Mouse (Mus musculus) right cerebral cortex, postnatal 36 days (tissue): ENCODE measurements around the gene Dpy30.

Source experiments
- DNase-seq, 2 experiments: peaks; one replicate each; pipeline ENCODE4 v3.0.0; 2022; ENCODE audit warnings: low spot score in 2 of 2, mixed read lengths in 1 of 2

The Dpy30 gene

DNA sequence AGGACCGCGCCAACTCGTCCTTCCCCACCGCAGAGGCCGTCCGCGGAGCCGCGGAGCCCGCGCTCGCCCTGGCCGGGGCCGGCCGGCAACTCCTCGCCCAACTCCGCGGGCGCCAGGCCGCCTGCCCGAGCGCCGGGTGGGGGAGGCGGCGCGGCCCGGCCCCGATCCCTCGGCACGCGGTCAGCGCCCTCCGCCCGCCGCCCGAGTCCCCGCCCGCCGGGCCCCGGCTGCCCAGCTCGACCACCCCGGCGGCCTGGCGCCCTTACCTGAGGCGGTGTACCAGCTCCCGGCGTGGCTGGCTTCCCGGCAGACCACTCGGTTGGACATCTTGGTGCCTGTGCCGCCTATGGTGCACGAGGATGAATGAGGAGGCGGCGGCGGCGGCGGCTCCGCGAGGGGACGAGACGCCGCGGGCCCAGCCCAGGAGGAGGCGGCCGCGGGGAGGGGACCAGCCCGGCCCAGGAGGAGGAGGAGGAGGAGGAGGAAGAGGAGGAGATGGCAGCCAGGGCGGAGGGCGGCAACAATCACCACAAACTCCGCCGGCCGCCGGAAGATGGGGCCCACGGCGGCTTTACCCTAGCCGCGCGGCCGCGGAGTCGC is 29.2 kb downstream of the Dpy30 start:
- peak; percentile 58 to 70 for DNase-seq

GRCm38 (mm10) chr17:74293687-74294425 is 29.9 kb downstream of the Dpy30 start:
- DNase-seq: no peak

DNA sequence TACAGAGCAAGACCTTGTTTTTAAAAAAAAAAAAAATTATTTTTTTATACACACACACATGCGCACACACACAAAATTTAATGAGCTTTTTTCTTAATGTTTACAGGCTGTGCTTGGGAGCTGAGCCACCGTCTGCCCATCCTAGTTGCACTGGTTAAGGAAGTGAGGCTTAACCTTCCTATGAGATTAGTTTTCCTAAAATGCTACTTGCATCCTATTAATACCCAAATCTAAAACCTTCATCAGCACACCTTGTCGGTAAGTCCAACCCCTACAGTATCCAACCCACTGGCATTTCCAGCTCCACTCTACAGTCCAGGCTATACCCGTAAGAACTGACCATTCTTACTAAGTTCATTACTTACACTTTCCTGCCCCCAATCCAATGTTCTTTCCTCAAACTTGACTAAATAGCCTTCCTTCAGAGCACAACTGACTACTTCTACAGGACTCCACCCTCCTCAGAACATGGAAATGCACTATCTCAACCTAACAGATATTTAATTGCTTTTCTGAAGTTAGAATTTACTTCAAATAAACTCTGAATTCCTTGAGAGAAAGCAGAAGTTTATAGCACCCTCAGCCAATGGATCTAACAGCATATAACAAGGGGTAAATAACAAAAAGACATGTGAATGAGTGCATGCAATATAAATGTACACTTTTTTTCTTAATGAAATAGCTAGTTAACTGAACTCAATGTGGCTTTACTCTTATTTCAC is 31.9 kb downstream of the Dpy30 start:
- DNase-seq: no peak

DNA sequence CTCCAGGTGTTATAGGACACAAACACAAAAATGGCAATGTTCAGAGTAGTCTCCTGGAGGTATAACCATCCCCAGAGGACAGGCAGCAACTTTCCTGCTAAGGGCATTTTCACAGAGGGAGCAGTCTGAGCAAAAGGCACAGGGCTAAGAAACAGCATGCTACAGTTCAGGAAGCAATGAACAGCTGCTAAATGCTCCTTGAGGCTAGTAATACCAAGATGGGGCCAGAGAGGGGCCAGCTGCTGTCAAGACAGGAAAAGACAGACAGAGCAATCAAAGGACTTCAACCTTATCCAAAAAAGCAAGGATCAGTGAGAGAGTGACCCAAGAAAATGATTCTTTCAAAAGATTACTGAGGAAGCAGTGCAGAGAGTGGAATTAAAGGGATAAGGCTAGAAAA is 32.9 kb downstream of the Dpy30 start:
- no peak for DNase-seq

DNA sequence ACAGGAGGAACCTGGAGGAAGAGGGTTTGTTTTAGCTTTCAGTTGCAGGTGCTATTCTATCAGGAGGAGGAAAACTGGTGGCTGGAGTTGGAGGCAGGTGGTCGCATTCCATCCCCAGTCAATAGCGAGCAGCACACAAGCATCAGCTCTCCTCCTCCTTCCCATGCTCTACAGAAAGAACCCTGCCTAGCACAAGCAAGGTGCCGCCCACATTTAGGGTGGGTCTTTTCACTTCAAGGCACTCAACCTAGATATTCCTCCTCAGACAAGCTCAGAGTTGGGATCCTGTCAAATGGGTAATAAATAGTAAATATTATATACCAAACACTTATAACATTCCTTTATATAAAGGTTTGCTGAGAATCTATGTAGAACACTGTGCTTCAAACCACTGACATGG is 33.5 kb downstream of the Dpy30 start:
- DNase-seq: no peak

GRCm38 (mm10) chr17:74288626-74289025 is 35.1 kb downstream of the Dpy30 start:
- no peak for DNase-seq

DNA sequence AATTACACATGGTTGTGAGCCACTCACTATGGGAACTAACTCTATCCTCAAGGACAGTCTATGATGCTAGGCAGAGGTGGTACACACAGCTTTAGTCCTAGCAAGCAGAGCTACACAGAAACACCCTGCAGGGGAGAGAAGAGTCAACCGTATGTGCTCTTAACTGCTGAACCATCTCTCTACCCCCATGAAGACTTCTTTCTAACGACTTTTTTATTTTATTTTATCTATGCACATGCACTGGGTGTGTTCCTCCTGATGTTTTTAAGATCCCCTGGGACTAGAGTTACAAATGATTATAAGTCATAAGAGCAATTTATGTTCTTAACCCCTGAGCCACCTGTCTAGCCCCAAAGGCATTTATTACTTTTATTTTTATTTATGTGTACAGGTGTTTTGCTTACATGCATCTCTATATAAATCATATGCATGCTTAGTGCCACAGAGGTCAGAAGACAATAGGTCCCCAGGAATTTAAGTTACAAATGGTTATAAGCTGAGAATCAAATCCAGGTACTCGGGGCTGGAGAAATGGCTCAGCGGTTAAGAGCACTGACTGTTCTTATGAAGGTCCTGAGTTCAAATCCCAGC is 37.5 kb downstream of the Dpy30 start:
- no peak for DNase-seq

DNA sequence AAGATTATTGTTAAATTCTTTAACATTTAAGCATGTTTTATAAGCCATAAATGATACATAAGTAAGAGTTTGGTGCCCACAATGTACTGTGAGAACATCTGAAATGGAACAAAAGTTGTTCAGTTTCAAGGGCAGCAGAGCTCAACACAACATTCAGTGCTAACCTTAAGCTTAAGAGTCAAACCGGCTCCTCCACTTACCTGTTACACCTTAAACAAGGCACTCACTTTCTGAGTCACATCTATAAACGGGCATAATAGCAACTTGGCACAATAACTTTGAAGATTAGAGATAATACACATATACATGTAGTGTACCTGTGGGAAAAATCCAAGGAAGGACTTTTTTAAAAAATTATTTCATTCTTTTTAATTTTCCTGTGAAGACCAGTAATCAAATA is 38.0 kb downstream of the Dpy30 start:
- no peak for DNase-seq

- DNase-seq: no peak
Measured at GRCm38 (mm10) chr17:74284397-74285115, 39.2 kb downstream of the Dpy30 start.

DNA sequence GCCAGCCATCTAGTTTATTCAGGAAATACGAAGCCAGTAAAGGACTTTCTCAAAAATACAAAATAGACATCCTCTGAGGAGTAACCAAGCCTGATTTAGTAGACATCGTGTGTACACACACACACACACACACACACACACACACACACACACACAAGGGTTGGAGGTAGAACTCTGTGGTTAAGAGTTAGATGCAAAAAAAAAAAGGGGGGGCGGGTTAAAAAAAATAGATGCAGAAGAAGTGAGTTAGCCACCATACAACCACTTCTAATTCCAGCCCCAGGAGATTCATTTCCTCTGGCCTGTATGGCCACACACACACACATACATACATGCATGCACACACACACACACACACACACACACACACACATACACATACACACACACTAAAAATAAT is 41.7 kb downstream of the Dpy30 start:
- no peak for DNase-seq

DNA sequence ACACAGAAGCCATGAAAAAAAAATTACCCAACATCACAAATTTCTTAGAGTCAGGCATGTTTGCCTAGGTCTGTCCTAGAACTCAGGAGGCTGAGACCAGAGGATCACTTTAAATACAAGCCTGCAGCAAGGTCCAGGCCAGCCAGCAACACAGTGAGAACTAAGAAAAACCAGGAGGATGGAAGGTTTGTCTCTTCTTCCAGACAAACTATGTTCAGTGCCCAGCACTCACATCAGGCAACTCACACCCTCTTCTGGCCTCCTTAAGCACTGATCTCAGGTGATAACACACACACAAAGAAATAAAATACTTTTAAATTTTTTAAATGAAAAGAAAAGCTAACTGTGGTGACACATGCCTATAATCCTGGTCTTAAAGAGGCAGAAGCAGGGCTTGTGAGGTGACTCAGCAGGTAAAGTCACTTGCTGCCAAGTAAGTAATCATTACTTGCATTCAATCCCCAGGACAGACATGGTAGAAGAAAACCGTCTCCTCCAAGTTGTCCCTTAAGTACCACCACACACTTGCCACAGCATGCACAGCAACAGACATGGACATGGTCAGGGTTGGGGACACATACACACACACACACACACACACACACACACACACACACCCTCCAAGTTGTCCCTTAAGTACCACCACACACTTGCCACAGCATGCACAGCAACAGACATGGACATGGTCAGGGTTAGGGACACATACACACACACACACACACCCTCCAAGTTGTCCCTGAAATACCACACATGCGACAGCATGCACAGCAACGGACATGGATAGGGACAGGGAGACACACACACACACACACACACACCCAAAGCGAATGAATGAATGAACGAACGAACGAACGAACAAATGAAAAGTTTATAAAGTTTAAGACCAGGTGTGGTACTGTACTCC is 44.5 kb downstream of the Dpy30 start:
- no peak for DNase-seq

- no peak for DNase-seq
Measured at GRCm38 (mm10) chr17:74274471-74274870, 49.3 kb downstream of the Dpy30 start.

GRCm38 (mm10) chr17:74272683-74273205 is 51.0 kb downstream of the Dpy30 start:
- DNase-seq: no peak

GRCm38 (mm10) chr17:74271541-74272268 is 52.0 kb downstream of the Dpy30 start:
- no peak for DNase-seq

DNA sequence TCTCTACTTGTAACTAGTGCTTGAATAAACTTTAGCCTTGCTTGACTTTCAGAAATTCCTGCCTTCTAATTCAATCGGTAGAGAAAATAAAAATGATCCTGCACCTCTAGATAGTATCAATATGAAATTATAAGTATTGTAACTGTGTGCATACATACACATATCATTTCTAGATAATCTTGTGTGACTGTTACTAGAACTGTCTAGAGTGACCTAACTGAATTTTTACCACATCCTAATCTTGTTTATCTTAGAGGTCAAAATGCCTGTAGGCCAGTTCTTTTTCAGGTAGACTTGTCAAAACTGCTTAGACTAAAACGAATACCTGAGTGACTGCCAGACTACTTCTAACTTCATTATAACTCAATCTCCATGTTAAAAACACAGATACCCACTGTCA is 53.5 kb downstream of the Dpy30 start:
- no peak for DNase-seq

- DNase-seq: no peak
Measured at GRCm38 (mm10) chr17:74267415-74268180, 56.1 kb downstream of the Dpy30 start.

DNA sequence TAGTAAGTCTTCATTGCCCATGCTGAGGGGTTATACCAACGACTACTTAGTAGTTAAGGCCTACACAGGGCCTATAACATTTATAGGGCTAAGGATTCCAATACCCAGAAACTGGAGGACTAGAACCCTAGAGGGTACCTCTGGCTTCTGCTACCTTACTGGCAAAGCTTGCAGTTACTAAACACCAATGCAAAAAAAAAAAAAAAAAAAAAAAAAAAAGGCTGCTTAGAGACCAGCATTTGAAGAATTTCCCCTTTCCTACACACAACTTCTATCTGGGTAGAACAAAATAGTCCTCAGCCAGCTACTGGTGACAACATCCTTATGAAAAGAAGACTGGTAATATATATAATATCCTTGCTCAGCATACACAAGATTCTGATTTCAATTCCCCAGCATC is 58.1 kb downstream of the Dpy30 start:
- no peak for DNase-seq

DNA sequence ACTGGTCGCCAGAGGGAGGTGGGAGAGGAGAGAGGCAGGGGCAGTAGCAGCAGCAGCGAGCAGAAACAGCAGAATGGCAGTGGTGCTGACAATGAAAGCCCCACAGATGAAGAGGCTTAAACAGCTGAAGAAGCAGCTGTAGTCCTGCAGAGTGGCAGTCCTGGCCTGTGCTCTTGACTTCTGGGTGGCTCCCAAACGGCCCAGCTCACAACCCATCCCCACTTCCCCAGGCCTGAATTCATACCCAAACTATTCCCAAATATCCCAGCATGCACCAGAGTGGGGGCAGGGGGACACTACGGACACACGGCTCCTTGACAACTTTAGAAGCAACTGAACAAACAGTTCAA is 58.6 kb downstream of the Dpy30 start:
- DNase-seq: no peak
